Mouse (Mus musculus): ENCODE results near the gene Amhr2.

GRCm38 (mm10) chr15:102406912-102407580 is 38.1 kb upstream of the Amhr2 start:
- no peak for TF ChIP-seq CTCF (IDR thresholded peaks at IDR 0.05; ENCODE audit: borderline replicate concordance, extremely low read depth, insufficient read depth, insufficient read length)
- TF ChIP-seq POLR2A (IDR thresholded peaks at IDR 0.05; ENCODE audit: borderline replicate concordance, extremely low read depth, insufficient read depth, insufficient read length, poor library complexity, severe bottlenecking): no peak
